Mouse (Mus musculus): ENCODE data around the gene Ksr1. TPM values are rescaled to one million over a fixed set of nuclear protein-coding genes. Genes with fewer than 3 reads are reported as not detected.

The Ksr1 gene
- polyA plus RNA-seq, 1 experiment from 2014 or later: 3.2 TPM

GRCm38 (mm10) chr11:79120087-79120486 is 26.1 kb downstream of the Ksr1 start:
- H3K4me3 ChIP-seq (replicated peaks; ENCODE audit: low read length): no peak overlapping the region
- H3K27me3 ChIP-seq (ENCODE audit: control insufficient read depth, insufficient read depth, low read length): no peaks in the 10 kb centered on the region
- no peaks in the 10 kb centered on the region for H3K9me3 ChIP-seq (replicated peaks; ENCODE audit: control insufficient read depth, low read length)
- H3K9ac ChIP-seq (ENCODE audit: low read length): no peak overlapping the region
- no peak for ATAC-seq (ENCODE audit: insufficient read depth, low FRiP score)
- 66% methylated on average over 3 of the region's 3 CpGs for WGBS
- no peaks in the 10 kb centered on the region for H3K36me3 ChIP-seq (ENCODE audit: control insufficient read depth, insufficient read depth, low read length)
- peaks cover 10% of the 10 kb centered on the region for H3K4me1 ChIP-seq (ENCODE audit: control insufficient read depth, insufficient read depth, low read length)
- H3K4me2 ChIP-seq (ENCODE audit: low read depth, low read length): no peak overlapping the region
- H3K27ac ChIP-seq (ENCODE audit: low read length): no peak overlapping the region

- H3K4me1 ChIP-seq (ENCODE audit: control insufficient read depth, insufficient read depth, low read length): peaks cover 10% of the 10 kb centered on the region
- 55% methylated on average over 5 of the region's 5 CpGs for WGBS
- no peak overlapping the region for H3K9ac ChIP-seq (ENCODE audit: low read length)
- no peak for ATAC-seq (ENCODE audit: insufficient read depth, low FRiP score)
- no peaks in the 10 kb centered on the region for H3K9me3 ChIP-seq (replicated peaks; ENCODE audit: control insufficient read depth, low read length)
- no peak overlapping the region for H3K27ac ChIP-seq (ENCODE audit: low read length)
- H3K36me3 ChIP-seq (ENCODE audit: control insufficient read depth, insufficient read depth, low read length): no peaks in the 10 kb centered on the region
- H3K4me3 ChIP-seq (replicated peaks; ENCODE audit: low read length): no peak overlapping the region
- H3K27me3 ChIP-seq (ENCODE audit: control insufficient read depth, insufficient read depth, low read length): no peaks in the 10 kb centered on the region
- no peak overlapping the region for H3K4me2 ChIP-seq (ENCODE audit: low read depth, low read length)
Observed at GRCm38 (mm10) chr11:79118918-79119377, 27.3 kb downstream of the Ksr1 start.

- no peak overlapping the region for H3K27ac ChIP-seq (ENCODE audit: low read length)
- H3K4me1 ChIP-seq (ENCODE audit: control insufficient read depth, insufficient read depth, low read length): peaks cover 18% of the 10 kb centered on the region
- H3K9ac ChIP-seq (ENCODE audit: low read length): no peak overlapping the region
- no peaks in the 10 kb centered on the region for H3K27me3 ChIP-seq (ENCODE audit: control insufficient read depth, insufficient read depth, low read length)
- no peaks in the 10 kb centered on the region for H3K9me3 ChIP-seq (replicated peaks; ENCODE audit: control insufficient read depth, low read length)
- ATAC-seq (ENCODE audit: insufficient read depth, low FRiP score): no peak
- H3K36me3 ChIP-seq (ENCODE audit: control insufficient read depth, insufficient read depth, low read length): no peaks in the 10 kb centered on the region
- 48% methylated on average over 9 of the region's 9 CpGs for WGBS
- H3K4me2 ChIP-seq (ENCODE audit: low read depth, low read length): no peak overlapping the region
- H3K4me3 ChIP-seq (replicated peaks; ENCODE audit: low read length): no peak overlapping the region
Observed at GRCm38 (mm10) chr11:79116665-79117064, 29.5 kb downstream of the Ksr1 start.

- Histone ChIP-seq H3K27me3 (ENCODE audit: control insufficient read depth, insufficient read depth, low read length) (no peaks in the 10 kb centered on the region), H3K4me1 (ENCODE audit: control insufficient read depth, insufficient read depth, low read length) (peaks cover 18% of the 10 kb centered on the region), H3K9me3 (replicated peaks; ENCODE audit: control insufficient read depth, low read length) (no peaks in the 10 kb centered on the region), H3K27ac (ENCODE audit: low read length) (no peak overlapping the region), H3K9ac (ENCODE audit: low read length) (no peak overlapping the region), H3K4me2 (ENCODE audit: low read depth, low read length) (no peak overlapping the region), H3K4me3 (replicated peaks; ENCODE audit: low read length) (no peak overlapping the region), H3K36me3 (ENCODE audit: control insufficient read depth, insufficient read depth, low read length) (no peaks in the 10 kb centered on the region)
- ATAC-seq (ENCODE audit: insufficient read depth, low FRiP score): no peak
- 76% methylated on average over 8 of the region's 8 CpGs for WGBS
Observed at GRCm38 (mm10) chr11:79115659-79116058, 30.5 kb downstream of the Ksr1 start.

- Histone ChIP-seq H3K4me3 (replicated peaks; ENCODE audit: low read length) (no peak overlapping the region), H3K9me3 (replicated peaks; ENCODE audit: control insufficient read depth, low read length) (no peaks in the 10 kb centered on the region), H3K4me2 (ENCODE audit: low read depth, low read length) (no peak overlapping the region), H3K27me3 (ENCODE audit: control insufficient read depth, insufficient read depth, low read length) (no peaks in the 10 kb centered on the region), H3K9ac (ENCODE audit: low read length) (no peak overlapping the region), H3K27ac (ENCODE audit: low read length) (no peak overlapping the region), H3K4me1 (ENCODE audit: control insufficient read depth, insufficient read depth, low read length) (peaks cover 22% of the 10 kb centered on the region), H3K36me3 (ENCODE audit: control insufficient read depth, insufficient read depth, low read length) (no peaks in the 10 kb centered on the region)
- no peak for ATAC-seq (ENCODE audit: insufficient read depth, low FRiP score)
- 77% methylated on average over 6 of the region's 6 CpGs for WGBS
Observed at GRCm38 (mm10) chr11:79114061-79114460, 32.1 kb downstream of the Ksr1 start.

GRCm38 (mm10) chr11:79113397-79113796 is 32.8 kb downstream of the Ksr1 start:
- 79% methylated on average over 4 of the region's 4 CpGs for WGBS
- Histone ChIP-seq H3K9ac (ENCODE audit: low read length) (0 out of 2 replicates have a peak overlapping the region, but pooled peaks have one; percentile 41), H3K4me1 (ENCODE audit: control insufficient read depth, insufficient read depth, low read length) (peaks cover 19% of the 10 kb centered on the region), H3K4me3 (replicated peaks; ENCODE audit: low read length) (no peak overlapping the region), H3K4me2 (ENCODE audit: low read depth, low read length) (no peak overlapping the region), H3K27ac (ENCODE audit: low read length) (peak overlapping the region; percentile 77; the same call in 1 of the 2 replicates), H3K36me3 (ENCODE audit: control insufficient read depth, insufficient read depth, low read length) (no peaks in the 10 kb centered on the region), H3K9me3 (replicated peaks; ENCODE audit: control insufficient read depth, low read length) (no peaks in the 10 kb centered on the region), H3K27me3 (ENCODE audit: control insufficient read depth, insufficient read depth, low read length) (no peaks in the 10 kb centered on the region)
- no peak for ATAC-seq (ENCODE audit: insufficient read depth, low FRiP score)

- peak; percentile 87 for ATAC-seq (ENCODE audit: insufficient read depth, low FRiP score)
- WGBS: 54% methylated on average over 19 of the region's 19 CpGs
- H3K9ac ChIP-seq (ENCODE audit: low read length): peak overlapping the region; percentile 41
Observed at GRCm38 (mm10) chr11:79112559-79113302, 33.5 kb downstream of the Ksr1 start.

GRCm38 (mm10) chr11:79111864-79112558 is 34.2 kb downstream of the Ksr1 start:
- no peak overlapping the region for H3K4me3 ChIP-seq (replicated peaks; ENCODE audit: low read length)
- ATAC-seq (ENCODE audit: insufficient read depth, low FRiP score): peak; percentile 37

More at GRCm38 (mm10) chr11:79112559-79113302, 33.5 kb downstream of the Ksr1 start:
- H3K9me3 ChIP-seq (replicated peaks; ENCODE audit: control insufficient read depth, low read length): no peaks in the 10 kb centered on the region
- no peak overlapping the region for H3K4me3 ChIP-seq (replicated peaks; ENCODE audit: low read length)
- peaks cover 19% of the 10 kb centered on the region for H3K4me1 ChIP-seq (ENCODE audit: control insufficient read depth, insufficient read depth, low read length)
- peak overlapping the region; percentile 10 for H3K4me2 ChIP-seq (ENCODE audit: low read depth, low read length)
- no peaks in the 10 kb centered on the region for H3K36me3 ChIP-seq (ENCODE audit: control insufficient read depth, insufficient read depth, low read length)
- H3K27ac ChIP-seq (ENCODE audit: low read length): peak overlapping the region; percentile 77
- H3K27me3 ChIP-seq (ENCODE audit: control insufficient read depth, insufficient read depth, low read length): no peaks in the 10 kb centered on the region

GRCm38 (mm10) chr11:79110446-79110845 is 35.8 kb downstream of the Ksr1 start:
- WGBS: 56% methylated on average over 4 of the region's 4 CpGs

More at GRCm38 (mm10) chr11:79111864-79112558, 34.2 kb downstream of the Ksr1 start:
- H3K27me3 ChIP-seq (ENCODE audit: control insufficient read depth, insufficient read depth, low read length): no peaks in the 10 kb centered on the region
- H3K36me3 ChIP-seq (ENCODE audit: control insufficient read depth, insufficient read depth, low read length): no peaks in the 10 kb centered on the region
- peak overlapping the region; percentile 10 for H3K4me2 ChIP-seq (ENCODE audit: low read depth, low read length)
- WGBS: 71% methylated on average over 10 of the region's 10 CpGs
- peaks cover 19% of the 10 kb centered on the region for H3K4me1 ChIP-seq (ENCODE audit: control insufficient read depth, insufficient read depth, low read length)
- peak overlapping the region; percentile 77 for H3K27ac ChIP-seq (ENCODE audit: low read length)
- H3K9ac ChIP-seq (ENCODE audit: low read length): no peak overlapping the region
- H3K9me3 ChIP-seq (replicated peaks; ENCODE audit: control insufficient read depth, low read length): no peaks in the 10 kb centered on the region

More at GRCm38 (mm10) chr11:79110446-79110845, 35.8 kb downstream of the Ksr1 start:
- H3K4me3 ChIP-seq (replicated peaks; ENCODE audit: low read length): no peak overlapping the region
- no peak overlapping the region for H3K4me2 ChIP-seq (ENCODE audit: low read depth, low read length)
- H3K9me3 ChIP-seq (replicated peaks; ENCODE audit: control insufficient read depth, low read length): no peaks in the 10 kb centered on the region
- H3K9ac ChIP-seq (ENCODE audit: low read length): no peak overlapping the region
- no peak for ATAC-seq (ENCODE audit: insufficient read depth, low FRiP score)
- H3K36me3 ChIP-seq (ENCODE audit: control insufficient read depth, insufficient read depth, low read length): no peaks in the 10 kb centered on the region
- H3K27ac ChIP-seq (ENCODE audit: low read length): no peak overlapping the region
- no peaks in the 10 kb centered on the region for H3K27me3 ChIP-seq (ENCODE audit: control insufficient read depth, insufficient read depth, low read length)
- peaks cover 19% of the 10 kb centered on the region for H3K4me1 ChIP-seq (ENCODE audit: control insufficient read depth, insufficient read depth, low read length)

Data from stomach, embryonic 16.5 days (tissue).